Mouse (Mus musculus): ENCODE measurements around the gene Dnaaf5.

Gene Dnaaf5

GRCm38 (mm10) chr5:139190958-139191357, 40.9 kb downstream of the Dnaaf5 start:
- DNase-seq (ENCODE audit: low spot score in 2 of 2), result no peak

GRCm38 (mm10) chr5:139198779-139199178, 48.8 kb downstream of the Dnaaf5 start:
- no peak for DNase-seq (ENCODE audit: low spot score in 2 of 2)

- no peak for DNase-seq (ENCODE audit: low spot score in 2 of 2)
Measured at GRCm38 (mm10) chr5:139199636-139199994, 49.6 kb downstream of the Dnaaf5 start.

- DNase-seq (ENCODE audit: low spot score in 2 of 2), result peak; percentile 98
Measured at GRCm38 (mm10) chr5:139199995-139200769, 50.2 kb downstream of the Dnaaf5 start, which contains the start of gene Sun1. Gene Sun1, plus strand, starts transcription at chr5:139200637.

GRCm38 (mm10) chr5:139200770-139201569, 50.9 kb downstream of the Dnaaf5 start:
- no peak for DNase-seq (ENCODE audit: low spot score in 2 of 2)

- DNase-seq (ENCODE audit: low spot score in 2 of 2), result peak; percentile 53 to 63
Measured at GRCm38 (mm10) chr5:139202127-139202526, 52.1 kb downstream of the Dnaaf5 start.

GRCm38 (mm10) chr5:139203312-139203711, 53.3 kb downstream of the Dnaaf5 start:
- peak; percentile 60 to 61 for DNase-seq (ENCODE audit: low spot score in 2 of 2)

- no peak for DNase-seq (ENCODE audit: low spot score in 2 of 2)
Measured at GRCm38 (mm10) chr5:139206081-139206480, 56.1 kb downstream of the Dnaaf5 start.

GRCm38 (mm10) chr5:139206525-139206924, 56.5 kb downstream of the Dnaaf5 start:
- no peak for DNase-seq (ENCODE audit: low spot score in 2 of 2)

- DNase-seq (ENCODE audit: low spot score in 2 of 2), result no peak
Measured at GRCm38 (mm10) chr5:139208183-139208582, 58.2 kb downstream of the Dnaaf5 start.

- no peak for DNase-seq (ENCODE audit: low spot score in 2 of 2)
Measured at GRCm38 (mm10) chr5:139208871-139209684, 59.1 kb downstream of the Dnaaf5 start.

GRCm38 (mm10) chr5:139209685-139210026, 59.6 kb downstream of the Dnaaf5 start:
- no peak for DNase-seq (ENCODE audit: low spot score in 2 of 2)

GRCm38 (mm10) chr5:139211737-139212385, 61.8 kb downstream of the Dnaaf5 start:
- DNase-seq (ENCODE audit: low spot score in 2 of 2), result no peak

- DNase-seq (ENCODE audit: low spot score in 2 of 2), result no peak
Measured at GRCm38 (mm10) chr5:139214298-139214697, 64.3 kb downstream of the Dnaaf5 start.

- DNase-seq (ENCODE audit: low spot score in 2 of 2), result no peak
Measured at GRCm38 (mm10) chr5:139215184-139215583, 65.2 kb downstream of the Dnaaf5 start.

GRCm38 (mm10) chr5:139216121-139216520, 66.1 kb downstream of the Dnaaf5 start:
- no peak for DNase-seq (ENCODE audit: low spot score in 2 of 2)

- no peak for DNase-seq (ENCODE audit: low spot score in 2 of 2)
Measured at GRCm38 (mm10) chr5:139216774-139217173, 66.8 kb downstream of the Dnaaf5 start.

GRCm38 (mm10) chr5:139220006-139220515, 70.0 kb downstream of the Dnaaf5 start:
- DNase-seq (ENCODE audit: low spot score in 2 of 2), result no peak

GRCm38 (mm10) chr5:139220610-139221009, 70.6 kb downstream of the Dnaaf5 start:
- no peak for DNase-seq (ENCODE audit: low spot score in 2 of 2)

GRCm38 (mm10) chr5:139223331-139223730, 73.3 kb downstream of the Dnaaf5 start:
- DNase-seq (ENCODE audit: low spot score in 2 of 2), result no peak

- no peak for DNase-seq (ENCODE audit: low spot score in 2 of 2)
Measured at GRCm38 (mm10) chr5:139227236-139227635, 77.2 kb downstream of the Dnaaf5 start.
